Mouse (Mus musculus) thymus, postnatal 0 days (tissue): Measurements from ENCODE around the gene Mrps18a. TPM values are rescaled to one million over a fixed set of nuclear protein-coding genes. Genes with fewer than 3 reads are reported as not detected.

ENCODE experiments used
- DNase-seq: peaks from one replicate; pipeline ENCODE4 v3.0.0-alpha.2; 2015; ENCODE audit warnings: low spot score
- polyA plus RNA-seq: library from polyadenylated mRNA; unstranded; fragments of >200 nt; fragmentation: Nextera tagmentation; extraction: Ambion mirVana; gene quantifications from 2 replicates; pipeline ENCODE4 v1.2.1, GENCODE M21; 2015

The Mrps18a gene
- polyA plus RNA-seq, 1 experiment from 2014 or later = 126 TPM

- peak; percentile 71 for DNase-seq
These were observed 33.0 kb downstream of the Mrps18a start, which contains the start of gene Rsph9 for GRCm38 (mm10) chr17:46143578-46144423. Rsph9 (minus strand) TSS chr17:46144216.

- DNase-seq = peak; percentile 95
These were observed 42.3 kb downstream of the Mrps18a start, which contains the start of gene Mad2l1bp for GRCm38 (mm10) chr17:46152847-46153782. Mad2l1bp (minus strand) TSS chr17:46153553.

GRCm38 (mm10) chr17:46154336-46154735 is 43.5 kb downstream of the Mrps18a start:
- DNase-seq = no peak

- DNase-seq = no peak
These were observed 45.9 kb downstream of the Mrps18a start for GRCm38 (mm10) chr17:46156680-46157079.

GRCm38 (mm10) chr17:46157131-46157530 is 46.3 kb downstream of the Mrps18a start:
- DNase-seq = no peak

GRCm38 (mm10) chr17:46159236-46159635 is 48.5 kb downstream of the Mrps18a start:
- no peak for DNase-seq

- peak; percentile 92 for DNase-seq
These were observed 49.4 kb downstream of the Mrps18a start for GRCm38 (mm10) chr17:46160090-46160662.

GRCm38 (mm10) chr17:46160686-46161085 is 49.9 kb downstream of the Mrps18a start, which contains the start of gene Gtpbp2:
Gtpbp2 (plus strand) TSS chr17:46161032.
- DNase-seq = peak; percentile 99

- DNase-seq = peak; percentile 62
These were observed 50.4 kb downstream of the Mrps18a start for GRCm38 (mm10) chr17:46161179-46161578.

GRCm38 (mm10) chr17:46161710-46162109 is 50.9 kb downstream of the Mrps18a start:
- no peak for DNase-seq

- DNase-seq = no peak
These were observed 51.8 kb downstream of the Mrps18a start for GRCm38 (mm10) chr17:46162551-46162950.

GRCm38 (mm10) chr17:46162951-46163421 is 52.2 kb downstream of the Mrps18a start:
- DNase-seq = peak; percentile 83

GRCm38 (mm10) chr17:46164301-46164700 is 53.5 kb downstream of the Mrps18a start:
- no peak for DNase-seq

- no peak for DNase-seq
These were observed 54.0 kb downstream of the Mrps18a start for GRCm38 (mm10) chr17:46164791-46165190.

- no peak for DNase-seq
These were observed 54.7 kb downstream of the Mrps18a start for GRCm38 (mm10) chr17:46165460-46165859.

- no peak for DNase-seq
These were observed 55.5 kb downstream of the Mrps18a start for GRCm38 (mm10) chr17:46166270-46166669.

GRCm38 (mm10) chr17:46167014-46167413 is 56.2 kb downstream of the Mrps18a start:
- DNase-seq = no peak

GRCm38 (mm10) chr17:46168318-46168717 is 57.5 kb downstream of the Mrps18a start:
- no peak for DNase-seq

- DNase-seq = no peak
These were observed 58.0 kb downstream of the Mrps18a start for GRCm38 (mm10) chr17:46168768-46169167.

- DNase-seq = peak; percentile 63
These were observed 59.8 kb downstream of the Mrps18a start for GRCm38 (mm10) chr17:46170538-46170937.
